Mouse (Mus musculus): Measurements from ENCODE around the gene Rundc3b.

DNA sequence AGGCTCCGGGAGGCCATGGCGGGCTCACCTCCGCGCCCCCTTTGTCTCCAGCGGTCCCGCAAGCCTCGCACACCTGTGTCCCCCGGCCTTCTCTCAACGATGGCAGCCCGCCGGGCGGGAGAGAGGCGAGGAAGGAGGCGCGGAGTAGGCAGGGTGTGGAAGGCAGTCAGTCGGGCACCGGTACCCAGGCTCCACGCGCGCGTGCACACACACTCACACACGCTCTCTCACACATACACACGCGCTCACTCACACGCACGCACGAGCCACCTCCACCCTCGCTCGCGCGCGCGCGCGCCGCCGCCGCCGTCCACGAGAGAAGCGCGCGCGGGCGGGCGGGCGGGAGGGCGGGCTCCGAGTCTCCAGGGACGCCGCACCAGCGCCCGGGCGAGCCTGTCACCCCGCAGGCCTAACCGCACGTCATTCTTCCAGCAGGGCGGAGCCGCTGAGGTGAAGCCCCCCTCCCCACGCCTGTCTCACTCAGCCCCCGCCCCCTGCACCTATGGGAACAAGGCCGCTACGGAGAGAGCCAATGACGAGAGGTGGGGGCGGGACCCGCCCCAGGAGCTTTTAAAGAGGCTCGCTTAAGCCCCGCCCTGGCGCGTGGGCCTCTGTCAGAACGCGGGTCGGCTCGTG lies at the start of gene Rundc3b:
- TF ChIP-seq CTCF (IDR thresholded peaks at IDR 0.05; ENCODE audit: low read depth, low read length) (no peak), POLR2A (IDR thresholded peaks at IDR 0.05; ENCODE audit: extremely low read depth, insufficient read depth, low read length) (no peak)

Data from liver, adult 2 months (tissue).